Mouse (Mus musculus) G1E-ER4 (cell line): ENCODE data around the gene Aph1b. TPM values are rescaled to one million over a fixed set of nuclear protein-coding genes. Genes with fewer than 3 reads are reported as not detected.

ENCODE experiments used
- GATA1 ChIP-seq: IDR thresholded peaks from one replicate; pipeline ENCODE4 v1.8.0; 2012; ENCODE audit warnings: low read length, inconsistent platforms
- polyA plus RNA-seq: library from polyadenylated mRNA; stranded (reverse); fragments of >175 nt; gene quantifications from 2 replicates; pipeline ENCODE4 v1.2.3, GENCODE M21; 2012

Aph1b gene
- polyA plus RNA-seq, 1 experiment, result 0.04 TPM

- TF ChIP-seq GATA1, result no peak
Observed at GRCm38 (mm10) chr9:66760991-66761390, 34.3 kb downstream of the Aph1b start.

GRCm38 (mm10) chr9:66752849-66753248 lies 42.4 kb downstream of the Aph1b start:
- TF ChIP-seq GATA1, result no peak

- no peak for TF ChIP-seq GATA1
Observed at GRCm38 (mm10) chr9:66748390-66748789, 46.9 kb downstream of the Aph1b start.

GRCm38 (mm10) chr9:66744531-66744930 lies 50.8 kb downstream of the Aph1b start:
- no peak for TF ChIP-seq GATA1

- TF ChIP-seq GATA1, result no peak
Observed at GRCm38 (mm10) chr9:66739516-66739915, 55.8 kb downstream of the Aph1b start.

- no peak for TF ChIP-seq GATA1
Observed at GRCm38 (mm10) chr9:66736551-66736950, 58.7 kb downstream of the Aph1b start.

GRCm38 (mm10) chr9:66736016-66736415 lies 59.3 kb downstream of the Aph1b start:
- no peak for TF ChIP-seq GATA1

GRCm38 (mm10) chr9:66735122-66735521 lies 60.2 kb downstream of the Aph1b start:
- TF ChIP-seq GATA1, result no peak

GRCm38 (mm10) chr9:66734568-66734967 lies 60.7 kb downstream of the Aph1b start:
- no peak for TF ChIP-seq GATA1

- TF ChIP-seq GATA1, result no peak
Observed at GRCm38 (mm10) chr9:66732791-66733691, 62.2 kb downstream of the Aph1b start.

GRCm38 (mm10) chr9:66731284-66731683 lies 64.0 kb downstream of the Aph1b start:
- TF ChIP-seq GATA1, result no peak

- no peak for TF ChIP-seq GATA1
Observed at GRCm38 (mm10) chr9:66730556-66730955, 64.7 kb downstream of the Aph1b start.

GRCm38 (mm10) chr9:66727333-66727732 lies 68.0 kb downstream of the Aph1b start:
- no peak for TF ChIP-seq GATA1

GRCm38 (mm10) chr9:66725591-66725990 lies 69.7 kb downstream of the Aph1b start:
- TF ChIP-seq GATA1, result no peak

Other genes with a start within 250 kb of the Aph1b start
- gene Usp3, start 202.3 kb downstream of the Aph1b start, polyA plus RNA-seq, result 14.6 and 18.3 TPM in 2 replicates
- not detected in 2 replicates for gene Car12, start 81.8 kb downstream of the Aph1b start, polyA plus RNA-seq
- gene Gm10647, start 1.5 kb upstream of the Aph1b start, polyA plus RNA-seq, result not detected in 2 replicates
- 0.01 TPM in 1 of 2 replicates, not detected in the other for gene Aph1c, start 39.2 kb upstream of the Aph1b start, polyA plus RNA-seq
- gene Rab8b, start 124.2 kb upstream of the Aph1b start, polyA plus RNA-seq, result 3.2 and 4.2 TPM in 2 replicates
- 160 and 172 TPM in 2 replicates for gene Rps27l, start 150.6 kb upstream of the Aph1b start, polyA plus RNA-seq
- 5.3 and 7.4 TPM in 2 replicates for gene Lactb, start 180.0 kb upstream of the Aph1b start, polyA plus RNA-seq